Mouse (Mus musculus) MEL (cell line): ENCODE results near the gene Rab31. TPM values are rescaled to one million over a fixed set of nuclear protein-coding genes. Genes with fewer than 3 reads are reported as not detected.

Experiments
- DNase-seq: peaks from one replicate; pipeline ENCODE4 v3.0.0; 2011; ENCODE audit warnings: low read depth, low spot score
- H3K27ac ChIP-seq: 2 replicates; pipeline ENCODE4 v1.5.1; 2012; ENCODE audit warnings: low read depth, mild to moderate bottlenecking, control low read depth, low read length, moderate library complexity; ENCODE audit not compliant: control insufficient read depth
- H3K27me3 ChIP-seq, 2 experiments: fragments of 150-350 bp in 1 of 2; sonication (generic) in 1 of 2; 2 replicates each; pipeline ENCODE4 v1.6.1; 2012; ENCODE audit warnings: low read length in 2 of 2, mild to moderate bottlenecking in 2 of 2, improper control_type of control experiment in 1 of 2, moderate library complexity in 1 of 2; ENCODE audit not compliant: insufficient read depth in 2 of 2, control insufficient read depth in 1 of 2
- H3K36me3 ChIP-seq, 2 experiments: 2 replicates each; pipeline ENCODE4 v1.6.1; 2012 to 2014; ENCODE audit warnings: low read length in 2 of 2, improper control_type of control experiment in 1 of 2, inconsistent platforms in 1 of 2, mild to moderate bottlenecking in 1 of 2; ENCODE audit not compliant: insufficient read depth in 2 of 2, control insufficient read depth in 1 of 2
- H3K4me1 ChIP-seq, 2 experiments: fragments of 150-350 bp in 1 of 2; sonication (generic) in 1 of 2; 2 replicates each; pipeline ENCODE4 v1.6.1; 2012; ENCODE audit warnings: low read length in 2 of 2, improper control_type of control experiment in 1 of 2, mild to moderate bottlenecking in 1 of 2; ENCODE audit not compliant: insufficient read depth in 2 of 2, control insufficient read depth in 1 of 2
- H3K4me3 ChIP-seq, 2 experiments: fragments of 150-350 bp in 1 of 2; sonication (generic) in 1 of 2; 2 replicates each; pipeline ENCODE4 v1.5.1; 2012; ENCODE audit warnings: low read depth in 2 of 2, low read length in 2 of 2, mild to moderate bottlenecking in 2 of 2, moderate library complexity in 2 of 2, control low read depth in 1 of 2, improper control_type of control experiment in 1 of 2; ENCODE audit not compliant: control insufficient read depth in 1 of 2, insufficient read depth in 1 of 2
- H3K79me2 ChIP-seq: 2 replicates; pipeline ENCODE4 v1.6.1; 2012; ENCODE audit warnings: mild to moderate bottlenecking, low read length, moderate library complexity; ENCODE audit not compliant: control insufficient read depth, poor library complexity, insufficient read depth
- H3K9ac ChIP-seq: 2 replicates; pipeline ENCODE4 v1.6.1; 2012; ENCODE audit warnings: low read depth, mild to moderate bottlenecking, control low read depth, low read length, moderate library complexity; ENCODE audit not compliant: control insufficient read depth, poor library complexity, severe bottlenecking
- H3K9me3 ChIP-seq: fragments of 150-350 bp; sonication (generic); replicated peaks from 2 replicates; pipeline ENCODE4 v1.6.1; 2012; ENCODE audit warnings: mild to moderate bottlenecking, low read length, improper control_type of control experiment, moderate library complexity; ENCODE audit not compliant: insufficient read depth
- BHLHE40 ChIP-seq: IDR thresholded peaks from 2 replicates; pipeline ENCODE4 v1.6.1; 2012; ENCODE audit warnings: low read depth, mild to moderate bottlenecking, inconsistent platforms, low read length, improper control_type of control experiment, borderline replicate concordance
- CHD1 ChIP-seq: IDR thresholded peaks from 2 replicates; pipeline ENCODE4 v1.6.1; 2012; ENCODE audit warnings: low read depth, mild to moderate bottlenecking, inconsistent platforms, low read length, improper control_type of control experiment
- CTCF ChIP-seq, 3 experiments: IDR thresholded peaks in 2 of 3; conservative IDR thresholded peaks in 1 of 3; 2 replicates each; pipeline ENCODE4 v1.5.1; 2011 to 2012; ENCODE audit warnings: low read length in 3 of 3, low read depth in 2 of 3, mild to moderate bottlenecking in 2 of 3, improper control_type of control experiment in 1 of 3, inconsistent platforms in 1 of 3, mixed read lengths in 1 of 3, moderate library complexity in 1 of 3; ENCODE audit not compliant: control insufficient read depth in 1 of 3, insufficient read depth in 1 of 3, poor library complexity in 1 of 3, severe bottlenecking in 1 of 3
- E2F4 ChIP-seq: IDR thresholded peaks from 2 replicates; pipeline ENCODE4 v1.6.1; 2011; ENCODE audit warnings: low read depth, low read length, improper control_type of control experiment, borderline replicate concordance
- ELF1 ChIP-seq: IDR thresholded peaks from 2 replicates; pipeline ENCODE4 v1.6.1; 2014; ENCODE audit warnings: low read depth, mild to moderate bottlenecking, inconsistent platforms, low read length, improper control_type of control experiment, moderate library complexity
- EP300 ChIP-seq, 2 experiments: IDR thresholded peaks; 2 replicates each; pipeline ENCODE4 v1.6.1; 2011; ENCODE audit warnings: improper control_type of control experiment in 2 of 2, low read length in 2 of 2, low read depth in 1 of 2, mild to moderate bottlenecking in 1 of 2
- GABPA ChIP-seq: IDR thresholded peaks from 2 replicates; pipeline ENCODE4 v1.6.1; 2012; ENCODE audit warnings: low read depth, mild to moderate bottlenecking, inconsistent platforms, low read length, improper control_type of control experiment, moderate library complexity
- GATA1 ChIP-seq: IDR thresholded peaks from 2 replicates; pipeline ENCODE4 v1.6.1; 2011; ENCODE audit warnings: low read depth, low read length, improper control_type of control experiment
- JUND ChIP-seq: IDR thresholded peaks from 2 replicates; pipeline ENCODE4 v1.6.1; 2011; ENCODE audit warnings: low read depth, mild to moderate bottlenecking, improper control_type of control experiment, low read length
- MAFK ChIP-seq: IDR thresholded peaks from 2 replicates; pipeline ENCODE4 v1.6.1; 2011; ENCODE audit warnings: low read depth, mild to moderate bottlenecking, low read length, improper control_type of control experiment, borderline replicate concordance
- MAX ChIP-seq: IDR thresholded peaks from 2 replicates; pipeline ENCODE4 v1.6.1; 2011; ENCODE audit warnings: low read length, improper control_type of control experiment
- MAZ ChIP-seq: IDR thresholded peaks from 2 replicates; pipeline ENCODE4 v1.6.1; 2012; ENCODE audit warnings: low read depth, mild to moderate bottlenecking, inconsistent platforms, low read length, improper control_type of control experiment
- MEF2A ChIP-seq: IDR thresholded peaks from 2 replicates; pipeline ENCODE4 v1.6.1; 2014; ENCODE audit warnings: low read depth, mild to moderate bottlenecking, inconsistent platforms, low read length, improper control_type of control experiment; ENCODE audit not compliant: poor library complexity, insufficient replicate concordance, severe bottlenecking; ENCODE audit errors: extremely low read depth
- MXI1 ChIP-seq: IDR thresholded peaks from 2 replicates; pipeline ENCODE4 v1.6.1; 2011; ENCODE audit warnings: mild to moderate bottlenecking, low read depth, low read length, improper control_type of control experiment
- NELFE ChIP-seq: IDR thresholded peaks from 2 replicates; pipeline ENCODE4 v1.6.1; 2011; ENCODE audit warnings: low read depth, low read length, improper control_type of control experiment
- NRF1 ChIP-seq: IDR thresholded peaks from 2 replicates; pipeline ENCODE4 v1.6.1; 2014; ENCODE audit warnings: low read depth, mild to moderate bottlenecking, inconsistent platforms, low read length, improper control_type of control experiment, moderate library complexity; ENCODE audit not compliant: poor library complexity, insufficient read depth, severe bottlenecking
- POLR2AphosphoS5 ChIP-seq: IDR thresholded peaks from 2 replicates; pipeline ENCODE4 v1.6.1; 2012; ENCODE audit warnings: low read depth, borderline replicate concordance, mild to moderate bottlenecking, inconsistent platforms, low read length, moderate library complexity, mixed read lengths
- RAD21 ChIP-seq: IDR thresholded peaks from 2 replicates; pipeline ENCODE4 v1.6.1; 2011; ENCODE audit warnings: mild to moderate bottlenecking, low read depth, low read length, improper control_type of control experiment
- SIN3A ChIP-seq: IDR thresholded peaks from 2 replicates; pipeline ENCODE4 v1.6.1; 2012; ENCODE audit warnings: low read length, improper control_type of control experiment, inconsistent platforms
- SMC3 ChIP-seq: IDR thresholded peaks from 2 replicates; pipeline ENCODE4 v1.6.1; 2011; ENCODE audit warnings: low read depth, low read length, improper control_type of control experiment
- TAL1 ChIP-seq: IDR thresholded peaks from 2 replicates; pipeline ENCODE4 v1.6.1; 2012; ENCODE audit warnings: mild to moderate bottlenecking, inconsistent platforms, low read length, moderate library complexity, mixed read lengths
- UBTF ChIP-seq: IDR thresholded peaks from 2 replicates; pipeline ENCODE4 v1.6.1; 2012; ENCODE audit warnings: low read depth, mild to moderate bottlenecking, inconsistent platforms, low read length, improper control_type of control experiment, moderate library complexity, borderline replicate concordance; ENCODE audit not compliant: insufficient read depth
- USF1 ChIP-seq: IDR thresholded peaks from 2 replicates; pipeline ENCODE4 v1.6.1; 2014; ENCODE audit warnings: low read depth, mild to moderate bottlenecking, inconsistent platforms, low read length, improper control_type of control experiment, moderate library complexity
- USF2 ChIP-seq, 2 experiments: IDR thresholded peaks; 2 replicates each; pipeline ENCODE4 v1.6.1; 2011 to 2012; ENCODE audit warnings: improper control_type of control experiment in 2 of 2, low read length in 2 of 2, borderline replicate concordance in 1 of 2, inconsistent platforms in 1 of 2, low read depth in 1 of 2, mild to moderate bottlenecking in 1 of 2; ENCODE audit not compliant: insufficient read depth in 1 of 2
- ZC3H11A ChIP-seq: IDR thresholded peaks from 2 replicates; pipeline ENCODE4 v1.6.1; 2012; ENCODE audit warnings: low read depth, mild to moderate bottlenecking, inconsistent platforms, low read length, improper control_type of control experiment
- ZKSCAN1 ChIP-seq: IDR thresholded peaks from 2 replicates; pipeline ENCODE4 v1.6.1; 2012; ENCODE audit warnings: low read depth, mild to moderate bottlenecking, inconsistent platforms, low read length, improper control_type of control experiment, moderate library complexity
- ZNF384 ChIP-seq: IDR thresholded peaks from 2 replicates; pipeline ENCODE4 v1.6.1; 2012; ENCODE audit warnings: low read depth, mild to moderate bottlenecking, inconsistent platforms, low read length, improper control_type of control experiment
- polyA plus RNA-seq, 2 experiments: library from polyadenylated mRNA; stranded (reverse) in 1 of 2; unstranded in 1 of 2; fragments of >175 nt in 1 of 2; fragments of >200 nt in 1 of 2; gene quantifications; 2 replicates each; pipeline versions ENCODE4 v1.2.1 to v1.2.4; 2012; ENCODE audit warnings: low replicate concordance in 2 of 2, low read depth in 1 of 2; ENCODE audit not compliant: insufficient read length in 2 of 2, insufficient read depth in 1 of 2, missing spikeins in 1 of 2
- total RNA-seq: library from RNA; depleted of rRNA; stranded (reverse); fragments of 300-350 nt; gene quantifications from 2 replicates; pipeline ENCODE4 v1.2.3, GENCODE M21; 2012

The Rab31 gene
- total and polyA plus RNA-seq, 3 experiments = 23.6 to 25.7 TPM; not detected in 1

- Histone ChIP-seq H3K36me3 (peaks cover 6 to 27% of the 10 kb centered on the region in 2 experiments), H3K9ac (peak overlapping the region; percentile 92), H3K4me1 (peaks cover 13 to 15% of the 10 kb centered on the region in 2 experiments), H3K27me3 (no peaks in the 10 kb centered on the region), H3K27ac (peak overlapping the region; percentile 84), H3K9me3 (no peaks in the 10 kb centered on the region), H3K4me3 (peak overlapping the region; percentile 81 to 88), H3K79me2 (peaks cover 30% of the 10 kb centered on the region)
- DNase-seq = no peak
- no peak for TF ChIP-seq SMC3
- TF ChIP-seq MAFK = no peak
- peak; percentile 76 for TF ChIP-seq ZNF384
- TF ChIP-seq GATA1 = no peak
Measured at GRCm38 (mm10) chr17:65614431-65614830, 158.1 kb downstream of the Rab31 start.

DNA sequence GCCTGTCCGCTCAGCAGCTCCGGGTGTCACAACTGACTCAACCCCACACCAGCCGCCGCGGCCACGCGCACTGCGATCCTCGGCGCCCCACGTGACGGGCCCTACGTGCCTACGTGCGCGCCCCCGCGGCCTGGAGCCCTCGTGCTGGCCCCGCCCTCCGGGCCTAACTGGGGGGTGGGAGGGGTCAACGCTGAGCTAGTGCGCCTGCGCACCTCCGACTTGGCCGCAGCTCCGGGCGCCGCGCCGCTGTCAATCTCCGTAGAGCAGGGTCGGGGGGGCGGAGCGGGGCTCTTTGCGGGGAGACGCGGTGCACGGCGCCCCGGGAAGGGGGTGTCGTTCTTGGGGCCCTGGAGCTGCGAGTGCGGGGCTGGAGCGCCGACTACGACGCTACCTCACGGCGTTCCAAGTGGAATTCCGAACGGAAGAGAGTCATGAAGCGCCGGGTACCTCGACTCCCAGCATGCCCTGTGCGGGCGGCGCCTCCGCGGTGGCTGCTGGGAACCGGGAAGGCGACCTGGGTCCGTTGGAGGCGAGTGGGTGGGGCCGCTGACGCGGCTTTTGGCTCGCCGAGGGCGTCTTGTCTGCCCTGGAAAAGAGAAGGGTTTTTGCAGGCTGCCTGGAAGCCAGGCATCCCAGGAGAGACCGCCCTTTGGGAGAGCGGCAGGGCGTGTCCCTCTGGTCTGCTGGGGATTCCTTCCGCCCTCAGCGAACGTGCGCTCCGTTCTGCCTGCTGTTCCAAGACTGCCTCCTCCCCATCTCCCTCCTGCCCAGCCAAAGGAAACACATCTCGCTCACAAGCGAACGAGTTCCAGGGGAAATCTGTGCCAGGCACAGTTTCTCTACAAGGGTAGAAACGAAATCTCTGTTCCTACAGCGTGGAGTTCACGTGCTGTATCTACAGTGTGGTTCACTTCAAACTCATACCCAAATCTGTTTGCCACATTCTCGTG lies 158.8 kb downstream of the Rab31 start, which contains the start of gene Vapa:
TSS of gene Vapa (minus strand) at position 93 of the 950 bp plus-strand sequence.
- H3K36me3 ChIP-seq = peaks cover 6 to 32% of the 10 kb centered on the region in 2 experiments
- peak within 1 kb of the TSS; percentile 84 for H3K27ac ChIP-seq
- peaks cover 37% of the 10 kb centered on the region for H3K79me2 ChIP-seq
- H3K4me3 ChIP-seq = peak within 1 kb of the TSS; percentile 97 to 99
- H3K27me3 ChIP-seq = no peaks in the 10 kb centered on the region
- peak; percentile 97 for DNase-seq
- H3K9ac ChIP-seq = peak within 1 kb of the TSS; percentile 92
- H3K9me3 ChIP-seq = no peaks in the 10 kb centered on the region
- peaks cover 13 to 20% of the 10 kb centered on the region in 2 experiments for H3K4me1 ChIP-seq
- TF ChIP-seq MAFK (no peak), E2F4 (no peak; the same call in 1 of the 2 replicates), MAX (peak; percentile 89), SIN3A (peak; percentile 77; the same call in 1 of the 2 replicates), JUND (no peak), USF2 (IDR thresholded peaks at IDR 0.05; ENCODE audit: borderline replicate concordance in 1 of 2, insufficient read depth in 1 of 2, low read depth in 1 of 2, low read length in 2 of 2) (peak; percentile 30 to 86; a peak in 3 of 4 replicates), ZC3H11A (no peak), USF1 (peak; percentile 98), ELF1 (peak; percentile 92), UBTF (no peak), POLR2AphosphoS5 (no peak), TAL1 (no peak), CHD1 (no peak), NRF1 (peak; percentile 87), MEF2A (peak; percentile 9; the same call in 1 of the 2 replicates), NELFE (peak; percentile 80), EP300 (IDR thresholded peaks at IDR 0.05; ENCODE audit: low read depth in 1 of 2, low read length in 2 of 2) (peak in 1 of 2 experiments; percentile 49; a peak in 2 of 4 replicates), CTCF (IDR thresholded peaks at IDR 0.05 in 2 of 3, conservative IDR thresholded peaks at IDR 0.05 in 1 of 3; ENCODE audit: control insufficient read depth in 1 of 3, insufficient read depth in 1 of 3, low read depth in 2 of 3, low read length in 3 of 3, poor library complexity in 1 of 3, severe bottlenecking in 1 of 3) (no peak), BHLHE40 (peak; percentile 88), RAD21 (no peak), ZKSCAN1 (no peak), MXI1 (peak; percentile 74), GATA1 (no peak), GABPA (peak; percentile 15; the same call in 1 of the 2 replicates), MAZ (peak; percentile 96; the same call in 1 of the 2 replicates)
